In the genomic region with DNA sequence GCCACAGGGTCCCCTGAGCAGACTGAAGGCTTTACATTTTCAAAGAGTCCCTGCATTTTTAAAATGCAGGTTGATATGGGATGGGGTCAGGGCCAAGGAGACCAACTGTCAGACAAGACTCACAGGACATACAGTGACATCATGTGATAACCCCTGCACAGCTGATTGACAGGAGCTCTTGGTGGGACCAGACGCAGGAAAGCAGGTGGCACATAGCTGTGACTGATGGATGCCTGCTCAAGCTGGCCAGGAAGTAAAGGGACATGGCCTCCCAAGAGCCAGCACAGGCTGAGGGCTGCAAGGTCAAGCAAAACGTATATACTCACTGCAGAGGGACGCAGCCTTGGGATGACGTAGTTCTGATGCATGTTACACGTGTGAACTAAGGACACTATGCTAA, we compare ENCODE assay signal across 38 mouse cellular contexts. TPM values are rescaled to one million over a fixed set of nuclear protein-coding genes. Genes with fewer than 3 reads are reported as not detected.
"Had no signal": no experiment of that assay in that cellular context is flagged by ENCODE, and none has a peak within 500 bp of the region (broad histone marks: within the 10 kb centered on the region; RNA-seq: fewer than 3 reads in every experiment).

No protein-coding gene starts in this region.

- ATAC-seq: hindbrain, embryonic 16.5 days; hindbrain, postnatal 0 days; inflammation-experienced regulatory T-cells, adult 6 months; intestine, embryonic 16.5 days; intestine, postnatal 0 days had no signal

- H3K9ac ChIP-seq: heart, embryonic 13.5 days; heart, embryonic 15.5 days; hindbrain, embryonic 12.5 days; hindbrain, embryonic 14.5 days; hindbrain, embryonic 15.5 days; kidney, embryonic 15.5 days had no signal

- H3K27me3 ChIP-seq: hindbrain, embryonic 12.5 days; hindbrain, embryonic 13.5 days; hindbrain, embryonic 15.5 days; kidney, embryonic 15.5 days had no signal

- H3K4me2 ChIP-seq: heart, embryonic 11.5 days; heart, embryonic 13.5 days; heart, embryonic 15.5 days; hindbrain, embryonic 12.5 days; hindbrain, embryonic 13.5 days; hindbrain, embryonic 14.5 days; hindbrain, embryonic 15.5 days; kidney, embryonic 15.5 days had no signal

- H3K4me1 ChIP-seq: kidney, embryonic 15.5 days had no signal

- H3K9me3 ChIP-seq: heart, embryonic 13.5 days; heart, embryonic 15.5 days; hindbrain, embryonic 10.5 days; hindbrain, embryonic 12.5 days; hindbrain, embryonic 13.5 days; hindbrain, embryonic 15.5 days; kidney, embryonic 15.5 days had no signal

- H3K36me3 ChIP-seq: heart, embryonic 13.5 days; heart, embryonic 15.5 days; hindbrain, embryonic 10.5 days; hindbrain, embryonic 12.5 days; hindbrain, embryonic 13.5 days; hindbrain, embryonic 15.5 days; kidney, embryonic 15.5 days had no signal

- H3K27ac ChIP-seq: heart, embryonic 13.5 days; heart, embryonic 15.5 days; hindbrain, embryonic 10.5 days; hindbrain, embryonic 12.5 days; hindbrain, embryonic 13.5 days; hindbrain, embryonic 14.5 days; hindbrain, embryonic 15.5 days; hindbrain, postnatal 0 days; kidney, embryonic 15.5 days; kidney, postnatal 0 days; layer of hippocampus, adult 2 months; left cerebral cortex, adult 2 months had no signal

- H3K4me3 ChIP-seq: heart, embryonic 13.5 days; heart, embryonic 15.5 days; hindbrain, embryonic 10.5 days; hindbrain, embryonic 12.5 days; hindbrain, embryonic 13.5 days; hindbrain, embryonic 15.5 days; kidney, embryonic 15.5 days; layer of hippocampus, adult 2 months; left cerebral cortex, adult 2 months had no signal

- DNase-seq: heart, postnatal 10 days; heart, postnatal 14 days; heart, postnatal 4 days; kidney, adult 11 months; kidney, adult 18-20 months; kidney, adult 2 months; kidney, adult 8-10 months; kidney, adult 9 months; kidney, postnatal 10 days; kidney, postnatal 14 days; kidney, postnatal 25 days; kidney, postnatal 36 days; kidney, postnatal 4 days; layer of hippocampus, adult 9-11 months; layer of hippocampus, postnatal 36 days had no signal

RNA-seq across cellular contexts. Expression of a gene that starts 0.9 kb away (rescaled TPM):
- total RNA-seq: heart, postnatal 10 days; heart, postnatal 25 days; heart, postnatal 4 days had no signal
- polyA plus RNA-seq: heart, embryonic 11.5 days; heart, embryonic 13.5 days; heart, embryonic 14.5 days; heart, embryonic 15.5 days; heart, postnatal 0 days; kidney, embryonic 14.5 days; kidney, embryonic 16.5 days; kidney, postnatal 0 days had no signal

RNA-seq across cellular contexts. Expression of a gene that starts 39.2 kb away (rescaled TPM):
- total RNA-seq: hematopoietic stem cell, adult 5-6 weeks had no signal
